Mouse (Mus musculus) CH12.LX (cell line): ENCODE data around the gene Olfr804. TPM values are rescaled to one million over a fixed set of nuclear protein-coding genes. Genes with fewer than 3 reads are reported as not detected.

Experiments used
- DNase-seq: peaks from one replicate; pipeline ENCODE4 v3.0.0-alpha.2; 2013; ENCODE audit errors: extremely low read depth
- H3K27ac ChIP-seq: 2 replicates; pipeline ENCODE4 v1.5.1; 2012; ENCODE audit warnings: low read depth, mild to moderate bottlenecking, control low read depth, moderate library complexity; ENCODE audit not compliant: insufficient read depth
- H3K27me3 ChIP-seq: replicated peaks from 2 replicates; pipeline ENCODE3; 2012; ENCODE audit warnings: inconsistent platforms
- H3K36me3 ChIP-seq, 2 experiments: replicated peaks in 1 of 2; 2 replicates each; pipeline versions ENCODE3 to v1.6.1; 2012; ENCODE audit warnings: inconsistent platforms in 1 of 2, low read length in 1 of 2, mild to moderate bottlenecking in 1 of 2, mixed read lengths in 1 of 2, moderate library complexity in 1 of 2; ENCODE audit not compliant: control insufficient read depth in 1 of 2, insufficient read depth in 1 of 2
- H3K4me1 ChIP-seq, 2 experiments: 2 replicates each; pipeline ENCODE4 v1.6.1; 2012; ENCODE audit warnings: inconsistent platforms in 1 of 2, moderate library complexity in 1 of 2; ENCODE audit not compliant: insufficient read depth in 2 of 2, control insufficient read depth in 1 of 2
- H3K4me2 ChIP-seq: 2 replicates; pipeline ENCODE4 v1.6.1; 2012; ENCODE audit warnings: low read depth, mild to moderate bottlenecking, control low read depth; ENCODE audit not compliant: poor library complexity, insufficient read depth, severe bottlenecking
- H3K4me3 ChIP-seq, 3 experiments: fragments of 150-350 bp in 1 of 3; sonication (generic) in 1 of 3; replicated peaks in 1 of 3; 2 replicates each; pipeline versions ENCODE3 to v1.5.1; 2011 to 2012; ENCODE audit warnings: low read depth in 2 of 3, low read length in 2 of 3, mild to moderate bottlenecking in 2 of 3, moderate library complexity in 2 of 3, control low read depth in 1 of 3, improper control_type of control experiment in 1 of 3, inconsistent platforms in 1 of 3, mixed read lengths in 1 of 3; ENCODE audit not compliant: poor library complexity in 1 of 3
- H3K79me2 ChIP-seq: replicated peaks from 2 replicates; pipeline ENCODE4 v1.6.1; 2012; ENCODE audit warnings: mild to moderate bottlenecking, moderate library complexity; ENCODE audit not compliant: control insufficient read depth, poor library complexity, insufficient read depth, severe bottlenecking; ENCODE audit errors: extremely low read depth
- H3K9ac ChIP-seq: 2 replicates; pipeline ENCODE4 v1.6.1; 2012; ENCODE audit warnings: low read depth, mild to moderate bottlenecking, control low read depth, moderate library complexity; ENCODE audit not compliant: insufficient read depth
- H3K9me3 ChIP-seq: replicated peaks from 2 replicates; pipeline ENCODE3; 2012; ENCODE audit warnings: low read length, inconsistent platforms, mixed read lengths
- BHLHE40 ChIP-seq: IDR thresholded peaks from 2 replicates; pipeline ENCODE4 v1.6.1; 2011; ENCODE audit warnings: mild to moderate bottlenecking, low read depth, low read length, improper control_type of control experiment
- CHD1 ChIP-seq: IDR thresholded peaks from 2 replicates; pipeline ENCODE4 v1.6.1; 2012; ENCODE audit warnings: low read depth, low read length, improper control_type of control experiment, inconsistent platforms
- CHD2 ChIP-seq: IDR thresholded peaks from 2 replicates; pipeline ENCODE4 v1.6.1; 2011; ENCODE audit warnings: low read length, improper control_type of control experiment
- ELF1 ChIP-seq: IDR thresholded peaks from 2 replicates; pipeline ENCODE4 v1.6.1; 2014; ENCODE audit warnings: low read depth, mild to moderate bottlenecking, inconsistent platforms, low read length, improper control_type of control experiment
- EP300 ChIP-seq: IDR thresholded peaks from 2 replicates; pipeline ENCODE4 v1.6.1; 2011; ENCODE audit warnings: low read length, improper control_type of control experiment
- ETS1 ChIP-seq: conservative IDR thresholded peaks from 2 replicates; pipeline ENCODE4 v1.6.1; 2012; ENCODE audit warnings: low read depth, mild to moderate bottlenecking, inconsistent platforms, low read length, improper control_type of control experiment, moderate library complexity
- IRF4 ChIP-seq: IDR thresholded peaks from 2 replicates; pipeline ENCODE4 v1.6.1; 2014; ENCODE audit warnings: low read depth, mild to moderate bottlenecking, inconsistent platforms, low read length, improper control_type of control experiment
- MAFK ChIP-seq: IDR thresholded peaks from 2 replicates; pipeline ENCODE4 v1.6.1; 2011; ENCODE audit warnings: low read length, improper control_type of control experiment; ENCODE audit not compliant: insufficient replicate concordance
- MXI1 ChIP-seq: IDR thresholded peaks from 2 replicates; pipeline ENCODE4 v1.6.1; 2011; ENCODE audit warnings: mild to moderate bottlenecking, low read depth, low read length, improper control_type of control experiment
- NELFE ChIP-seq: IDR thresholded peaks from 2 replicates; pipeline ENCODE4 v1.6.1; 2011; ENCODE audit warnings: low read depth, low read length, improper control_type of control experiment
- PAX5 ChIP-seq: IDR thresholded peaks from 2 replicates; pipeline ENCODE4 v1.6.1; 2012; ENCODE audit warnings: low read length, inconsistent platforms, mixed read lengths
- POLR2AphosphoS2 ChIP-seq: IDR thresholded peaks from 2 replicates; pipeline ENCODE4 v1.6.1; 2011; ENCODE audit warnings: low read depth, low read length, improper control_type of control experiment
- RCOR1 ChIP-seq: conservative IDR thresholded peaks from 2 replicates; pipeline ENCODE4 v1.6.1; 2012; ENCODE audit warnings: low read depth, mild to moderate bottlenecking, inconsistent platforms, low read length, improper control_type of control experiment
- SIN3A ChIP-seq: IDR thresholded peaks from 2 replicates; pipeline ENCODE4 v1.6.1; 2012; ENCODE audit warnings: low read length, improper control_type of control experiment, inconsistent platforms
- UBTF ChIP-seq: IDR thresholded peaks from 2 replicates; pipeline ENCODE4 v1.6.1; 2012; ENCODE audit warnings: low read depth, mild to moderate bottlenecking, inconsistent platforms, low read length, improper control_type of control experiment, moderate library complexity
- USF1 ChIP-seq: IDR thresholded peaks from 2 replicates; pipeline ENCODE4 v1.6.1; 2014; ENCODE audit warnings: low read depth, mild to moderate bottlenecking, inconsistent platforms, low read length, improper control_type of control experiment
- USF2 ChIP-seq: conservative IDR thresholded peaks from 2 replicates; pipeline ENCODE4 v1.6.1; 2011; ENCODE audit warnings: low read depth, low read length, improper control_type of control experiment
- ZKSCAN1 ChIP-seq: IDR thresholded peaks from 2 replicates; pipeline ENCODE4 v1.6.1; 2012; ENCODE audit warnings: low read depth, inconsistent platforms, low read length, improper control_type of control experiment, borderline replicate concordance
- ZMIZ1 ChIP-seq: IDR thresholded peaks from 2 replicates; pipeline ENCODE4 v1.6.1; 2012; ENCODE audit warnings: low read depth, mild to moderate bottlenecking, inconsistent platforms, low read length, improper control_type of control experiment
- ZNF384 ChIP-seq: IDR thresholded peaks from 2 replicates; pipeline ENCODE4 v1.6.1; 2012; ENCODE audit warnings: low read depth, low read length, improper control_type of control experiment, inconsistent platforms
- dilution Hi-C: fragments of 300-500 bp; cut with MboI; formaldehyde crosslinking; loops from 2 replicates; pipeline ENCODE4 v1.14.3; 2020; ENCODE audit warnings: low sequenced_read_pairs; ENCODE audit not compliant: extremely low pct_unique_long_range_greater_than_20kb, extremely low pct_ligation_motif_present
- in situ Hi-C: fragments of 300-500 bp; cut with MboI; formaldehyde crosslinking; loops from 3 replicates; pipeline ENCODE4 v1.14.3; 2019; ENCODE audit warnings: low sequenced_read_pairs, low pct_ligation_motif_present, low pct_unique_long_range_greater_than_20kb, mixed read lengths
- polyA plus RNA-seq: library from polyadenylated mRNA; unstranded; fragments of >175 nt; gene quantifications from 2 replicates; pipeline ENCODE4 v1.2.1, GENCODE M21; 2012; ENCODE audit warnings: low read depth; ENCODE audit not compliant: insufficient read length
- total RNA-seq, 2 experiments: library from RNA; depleted of rRNA; stranded (reverse); fragments of 300-350 nt in 1 of 2; fragments of >200 nt in 1 of 2; gene quantifications; 2 replicates each; pipeline ENCODE4 v1.2.3; 2012 to 2014

Olfr804 gene
- total and polyA plus RNA-seq, 3 experiments = not detected

DNA sequence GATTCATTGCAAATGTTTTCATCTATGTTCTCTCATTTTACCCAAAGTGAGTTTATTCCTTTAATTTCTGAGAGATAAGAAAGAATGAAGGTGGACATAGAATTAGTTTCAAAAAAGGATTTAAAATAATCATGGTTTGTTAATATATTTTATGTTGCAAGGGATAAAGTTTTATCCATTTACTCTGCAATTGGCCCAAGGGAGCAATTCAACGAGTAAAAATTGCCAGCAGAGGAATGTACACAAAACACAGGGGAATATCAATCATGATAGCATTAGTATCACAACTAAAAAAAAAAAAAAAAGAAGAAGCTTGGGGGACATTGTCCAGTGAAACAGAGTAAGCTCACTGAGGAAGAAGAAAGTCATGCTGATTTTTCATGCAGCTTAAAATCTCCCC, 14.9 kb upstream of the Olfr804 start, which contains the start of gene Olfr802:
Olfr802 (minus strand) TSS at position 101 of the 400 bp plus-strand sequence.
- dilution Hi-C loops (no loop called here), in situ Hi-C loops (no loop called here)
- H3K4me1 ChIP-seq = no peaks in the 10 kb centered on the region
- no peak for TF ChIP-seq ZKSCAN1
- TF ChIP-seq SIN3A = no peak
- no peak for TF ChIP-seq NELFE
- no peak for TF ChIP-seq POLR2AphosphoS2
- TF ChIP-seq USF1 = no peak
- no peak for TF ChIP-seq MAFK
- TF ChIP-seq ZMIZ1 = no peak
- TF ChIP-seq IRF4 = no peak
- TF ChIP-seq EP300 = no peak
- TF ChIP-seq CHD2 = no peak
- TF ChIP-seq UBTF = no peak
- TF ChIP-seq ETS1 = no peak
- no peak for TF ChIP-seq ZNF384
- TF ChIP-seq PAX5 = no peak
- no peak for TF ChIP-seq ELF1
- TF ChIP-seq USF2 = no peak
- TF ChIP-seq RCOR1 = no peak
- no peak for TF ChIP-seq CHD1
- TF ChIP-seq BHLHE40 = no peak
- no peaks in the 10 kb centered on the region for H3K36me3 ChIP-seq
- H3K27ac ChIP-seq = no peak within 1 kb of the TSS
- DNase-seq = no peak
- H3K9ac ChIP-seq = no peak within 1 kb of the TSS
- H3K79me2 ChIP-seq = no peaks in the 10 kb centered on the region
- no peaks in the 10 kb centered on the region for H3K27me3 ChIP-seq
- no peaks in the 10 kb centered on the region for H3K9me3 ChIP-seq
- H3K4me2 ChIP-seq = no peak within 1 kb of the TSS
- H3K4me3 ChIP-seq = no peak within 1 kb of the TSS

DNA sequence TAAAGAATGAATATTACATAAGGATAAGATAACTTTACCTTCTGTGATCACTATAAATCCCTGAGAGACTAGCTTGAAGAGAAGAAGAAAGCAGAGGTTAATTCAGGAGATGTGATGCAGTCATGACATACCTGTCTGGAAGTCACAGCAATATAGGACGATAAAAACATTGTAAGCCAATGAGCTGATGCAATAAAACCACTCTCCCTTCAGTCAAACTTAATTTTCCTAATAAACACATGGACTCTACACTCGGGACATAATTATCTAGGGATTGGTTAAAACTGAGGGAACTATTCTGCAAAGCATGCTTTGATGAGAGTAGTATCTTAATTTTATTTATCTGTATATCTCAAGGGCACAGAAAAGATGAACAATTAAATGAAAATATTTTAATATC, 8.8 kb upstream of the Olfr804 start, which contains the start of gene Olfr803:
Olfr803 (minus strand) TSS at position 101 of the 400 bp plus-strand sequence.
- in situ Hi-C loops = no loop called here
- no peak for TF ChIP-seq ELF1
- no peak for TF ChIP-seq MXI1
- no peaks in the 10 kb centered on the region for H3K9me3 ChIP-seq
- H3K4me2 ChIP-seq = no peak within 1 kb of the TSS
- no peak within 1 kb of the TSS for H3K9ac ChIP-seq
- H3K4me1 ChIP-seq = no peaks in the 10 kb centered on the region
- H3K4me3 ChIP-seq = no peak within 1 kb of the TSS
- no peaks in the 10 kb centered on the region for H3K36me3 ChIP-seq
- dilution Hi-C loops = no loop called here
- DNase-seq = no peak
- H3K27ac ChIP-seq = no peak within 1 kb of the TSS
- H3K27me3 ChIP-seq = no peaks in the 10 kb centered on the region
- H3K79me2 ChIP-seq = no peaks in the 10 kb centered on the region
